Mouse (Mus musculus) midbrain, postnatal 0 days (tissue): ENCODE results near the gene Kdm6b. TPM values are rescaled to one million over a fixed set of nuclear protein-coding genes. Genes with fewer than 3 reads are reported as not detected.

Source experiments
- ATAC-seq: fragments of 200-750 bp; cut with Nextera tagmentation; 2 replicates; pipeline ENCODE4 v1.8.0; 2017; ENCODE audit warnings: moderate number of reproducible peaks, mild to moderate bottlenecking, moderate TSS enrichment, moderate library complexity; ENCODE audit not compliant: low FRiP score
- DNase-seq: peaks from one replicate; pipeline ENCODE4 v3.0.0-alpha.2; 2015; ENCODE audit warnings: low spot score
- H3K27ac ChIP-seq: fragments of 300-500 bp; sonication (generic); 2 replicates; pipeline ENCODE4 v1.5.1; 2014; ENCODE audit warnings: low read depth, mild to moderate bottlenecking, low read length, mixed read lengths
- H3K27me3 ChIP-seq: fragments of 300-500 bp; sonication (generic); 2 replicates; pipeline ENCODE4 v1.6.1; 2014; ENCODE audit warnings: low read length, control low read depth, mixed read lengths; ENCODE audit not compliant: insufficient read depth
- H3K36me3 ChIP-seq: fragments of 300-500 bp; sonication (generic); 2 replicates; pipeline ENCODE4 v1.6.1; 2014; ENCODE audit warnings: low read length, control low read depth, mixed read lengths; ENCODE audit not compliant: insufficient read depth
- H3K4me1 ChIP-seq: fragments of 300-500 bp; sonication (generic); 2 replicates; pipeline ENCODE4 v1.6.1; 2014; ENCODE audit warnings: mild to moderate bottlenecking, control low read depth, antibody characterized with exemption, low read length, mixed read lengths; ENCODE audit not compliant: insufficient read depth
- H3K4me2 ChIP-seq: fragments of 300-500 bp; sonication (generic); 2 replicates; pipeline ENCODE4 v1.6.1; 2014; ENCODE audit warnings: low read depth, mild to moderate bottlenecking, low read length, mixed read lengths; ENCODE audit not compliant: poor library complexity, severe bottlenecking
- H3K4me3 ChIP-seq: fragments of 300-500 bp; sonication (generic); 2 replicates; pipeline ENCODE4 v1.5.1; 2014; ENCODE audit warnings: low read depth, mild to moderate bottlenecking, low read length, moderate library complexity
- H3K9ac ChIP-seq: fragments of 300-500 bp; sonication (generic); replicated peaks from 2 replicates; pipeline ENCODE4 v1.6.1; 2014; ENCODE audit warnings: mild to moderate bottlenecking, low read length, moderate library complexity, mixed read lengths; ENCODE audit not compliant: poor library complexity, severe bottlenecking
- H3K9me3 ChIP-seq: fragments of 300-500 bp; sonication (generic); 2 replicates; pipeline ENCODE4 v1.6.1; 2016; ENCODE audit warnings: low read length, control low read depth
- CTCF ChIP-seq: IDR thresholded peaks from 2 replicates; pipeline ENCODE4 v1.5.1; 2016; ENCODE audit warnings: antibody characterized with exemption, mild to moderate bottlenecking
- WGBS: fragments of 180-500 bp; shearing (Covaris S2); extraction: QIAGEN DNeasy Blood & Tissue Kit; methylation state at CpG from one replicate; pipeline ENCODE4 v1.1.7; 2014; 5-methylcytosine and 5-hydroxymethylcytosine counted together
- polyA plus RNA-seq: library from polyadenylated mRNA; unstranded; fragments of >200 nt; fragmentation: Nextera tagmentation; extraction: Ambion mirVana; gene quantifications from 2 replicates; pipeline ENCODE4 v1.2.1, GENCODE M21; 2015
- total RNA-seq: library from RNA; depleted of rRNA; stranded (reverse); fragments of >200 nt; gene quantifications from 2 replicates; pipeline ENCODE4 v1.2.3, GENCODE M21; 2014

Kdm6b gene
- total and polyA plus RNA-seq, 2 experiments from 2014 or later = 14.5 to 22.7 TPM

DNA sequence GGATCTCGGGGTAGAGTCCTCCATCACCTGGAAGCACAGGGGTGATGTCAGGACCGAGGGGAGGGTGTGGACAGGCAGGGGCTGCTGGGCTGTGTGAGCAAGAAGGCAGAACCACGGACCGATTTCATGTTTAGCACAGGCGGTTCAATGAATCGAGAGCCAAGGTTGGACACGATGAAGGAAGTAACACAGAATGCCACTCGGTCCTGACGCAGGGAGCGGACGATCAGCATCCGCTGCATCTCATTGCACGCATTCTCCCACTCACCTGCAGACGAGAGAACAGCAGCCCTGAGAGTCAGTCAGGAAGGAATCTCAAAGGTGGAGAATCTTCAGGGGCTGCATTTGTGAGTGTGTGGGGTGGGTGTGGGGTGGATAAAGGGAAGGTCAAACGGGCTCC lies 17.2 kb upstream of the Kdm6b start:
- TF ChIP-seq CTCF = no peak
- 88% methylated on average over 15 of the region's 15 CpGs for WGBS

DNA sequence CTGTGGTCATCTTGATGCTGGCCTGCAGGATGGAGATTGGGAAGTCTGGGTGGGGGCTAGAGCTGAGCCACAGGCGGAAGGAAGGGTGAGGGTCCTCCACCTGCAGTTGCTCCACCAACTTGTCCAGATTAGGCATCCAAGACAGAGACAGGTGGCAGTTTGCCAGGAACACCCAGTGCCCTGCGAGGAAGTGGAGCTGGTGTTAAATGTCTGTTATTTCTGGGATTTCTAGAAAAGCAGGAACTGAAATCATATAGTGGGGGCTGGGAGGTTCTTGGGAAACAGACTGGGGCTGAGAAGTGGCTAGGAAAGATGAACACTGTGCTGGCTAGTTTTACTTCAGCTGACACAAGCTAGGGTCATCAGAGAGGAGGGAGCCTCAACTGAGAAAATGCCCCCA lies 15.8 kb upstream of the Kdm6b start:
- no peaks in the 10 kb centered on the region for H3K9me3 ChIP-seq
- no peaks in the 10 kb centered on the region for H3K36me3 ChIP-seq
- H3K9ac ChIP-seq = no peak overlapping the region
- DNase-seq = no peak
- H3K4me2 ChIP-seq = no peak overlapping the region
- TF ChIP-seq CTCF = no peak
- H3K4me3 ChIP-seq = no peak overlapping the region
- ATAC-seq = no peak
- no peak overlapping the region for H3K27ac ChIP-seq
- 43% methylated on average over 2 of the region's 2 CpGs for WGBS
- H3K4me1 ChIP-seq = no peaks in the 10 kb centered on the region
- no peaks in the 10 kb centered on the region for H3K27me3 ChIP-seq

More for the DNA sequence above, 17.2 kb upstream of the Kdm6b start:
- H3K36me3 ChIP-seq = no peaks in the 10 kb centered on the region
- H3K27ac ChIP-seq = no peak overlapping the region
- H3K9me3 ChIP-seq = no peaks in the 10 kb centered on the region
- no peak overlapping the region for H3K4me2 ChIP-seq
- no peak overlapping the region for H3K4me3 ChIP-seq
- H3K27me3 ChIP-seq = no peaks in the 10 kb centered on the region
- ATAC-seq = no peak
- DNase-seq = no peak
- H3K9ac ChIP-seq = no peak overlapping the region
- H3K4me1 ChIP-seq = no peaks in the 10 kb centered on the region

DNA sequence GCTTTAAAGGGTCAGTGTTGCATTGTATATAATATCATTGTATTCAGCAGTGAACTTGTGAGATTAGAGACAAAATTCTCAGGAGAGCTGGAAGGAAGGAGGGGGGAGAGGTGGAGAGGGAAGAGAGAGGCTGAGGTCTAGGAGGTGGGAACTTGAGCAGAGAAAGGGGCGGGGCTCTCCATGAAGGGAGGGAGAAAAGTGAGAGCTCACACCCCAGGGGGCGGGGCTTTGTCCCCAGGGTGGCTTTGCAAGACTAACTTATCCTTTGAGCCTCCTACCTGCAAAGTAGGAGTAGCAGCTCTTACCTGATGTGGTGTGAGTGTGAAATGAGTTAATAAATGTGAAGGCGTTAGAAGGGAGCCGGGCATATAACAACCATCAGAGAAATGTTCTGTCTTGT lies 15.3 kb upstream of the Kdm6b start:
- H3K27ac ChIP-seq = no peak overlapping the region
- no peak for TF ChIP-seq CTCF
- 31% methylated on average over 4 of the region's 4 CpGs for WGBS
- H3K27me3 ChIP-seq = no peaks in the 10 kb centered on the region
- H3K4me3 ChIP-seq = no peak overlapping the region
- no peaks in the 10 kb centered on the region for H3K4me1 ChIP-seq
- DNase-seq = no peak
- no peak overlapping the region for H3K4me2 ChIP-seq
- H3K9me3 ChIP-seq = no peaks in the 10 kb centered on the region
- H3K9ac ChIP-seq = no peak overlapping the region
- no peaks in the 10 kb centered on the region for H3K36me3 ChIP-seq
- no peak for ATAC-seq

DNA sequence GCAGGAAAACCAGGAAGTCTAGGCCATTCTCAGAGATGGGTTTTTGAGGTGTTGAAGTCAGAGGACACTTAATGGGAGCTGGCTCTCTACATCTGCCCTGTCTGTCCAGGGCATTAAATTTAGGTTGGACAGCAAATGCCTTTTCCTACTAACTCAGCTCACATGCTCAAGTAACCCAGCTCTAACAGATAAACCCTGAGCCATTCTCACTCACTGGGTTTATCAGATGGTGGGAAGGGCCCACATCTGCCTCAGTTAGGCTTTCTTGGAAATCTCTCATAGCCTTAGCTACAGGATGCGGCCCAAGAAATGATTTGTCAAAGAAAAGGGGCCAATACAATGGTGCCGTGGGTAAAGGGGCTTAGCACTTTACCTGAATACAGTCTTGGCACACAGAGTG lies 12.8 kb upstream of the Kdm6b start:
- 80% methylated on average over 2 of the region's 2 CpGs for WGBS
- Histone ChIP-seq H3K27ac (no peak overlapping the region), H3K9ac (no peak overlapping the region), H3K4me3 (no peak overlapping the region), H3K4me1 (no peaks in the 10 kb centered on the region; the same call in 1 of the 2 replicates), H3K4me2 (no peak overlapping the region), H3K27me3 (peaks cover 17% of the 10 kb centered on the region), H3K36me3 (no peaks in the 10 kb centered on the region), H3K9me3 (no peaks in the 10 kb centered on the region)
- DNase-seq (no peak), ATAC-seq (no peak)
- TF ChIP-seq CTCF = no peak

DNA sequence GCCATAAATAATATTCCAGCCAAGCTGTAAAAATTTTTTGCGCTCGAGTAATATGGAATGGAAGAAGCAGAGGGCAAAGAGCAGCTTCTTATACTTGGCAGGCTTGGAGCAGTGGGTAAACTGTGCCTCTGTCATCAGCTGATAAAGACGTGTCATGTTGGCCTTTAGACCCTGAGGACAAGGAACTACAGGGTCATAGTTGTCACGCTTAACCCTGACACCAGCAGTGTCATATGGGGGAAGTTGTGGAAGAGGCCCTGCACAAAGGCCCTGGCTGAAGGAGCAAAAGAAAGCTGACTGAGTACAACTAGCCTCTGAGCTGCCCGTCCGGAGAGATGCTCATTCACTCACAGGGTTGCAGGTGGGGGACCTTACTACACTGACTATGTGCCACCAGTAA lies 10.4 kb upstream of the Kdm6b start:
- Histone ChIP-seq H3K4me1 (peaks cover 5% of the 10 kb centered on the region; the same call in 1 of the 2 replicates), H3K36me3 (no peaks in the 10 kb centered on the region), H3K9ac (no peak overlapping the region), H3K9me3 (no peaks in the 10 kb centered on the region), H3K27ac (no peak overlapping the region), H3K4me3 (no peak overlapping the region), H3K4me2 (no peak overlapping the region), H3K27me3 (peaks cover 20% of the 10 kb centered on the region)
- WGBS = 76% methylated on average over 6 of the region's 6 CpGs
- no peak for DNase-seq
- no peak for ATAC-seq
- TF ChIP-seq CTCF = no peak

DNA sequence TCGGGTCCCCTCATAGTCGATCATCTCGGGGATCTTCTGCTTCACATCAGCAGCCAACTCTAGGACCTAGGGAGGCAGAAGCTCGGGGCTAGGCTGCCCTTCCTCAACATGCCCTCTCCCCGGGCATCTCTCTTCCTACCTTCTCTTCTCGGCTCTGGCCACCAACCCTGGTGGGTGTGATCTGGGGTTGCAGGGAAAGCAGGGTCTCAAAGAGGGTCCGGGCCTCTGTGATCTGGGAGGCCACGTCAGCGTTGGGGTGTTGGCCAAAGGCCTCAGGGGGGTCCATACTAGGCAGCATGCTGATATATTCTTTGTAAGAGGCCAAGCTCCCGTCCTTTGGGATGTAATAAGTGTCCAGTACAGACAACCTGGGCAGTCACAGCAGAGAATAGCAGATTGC lies 9.4 kb upstream of the Kdm6b start:
- Histone ChIP-seq H3K27me3 (peaks cover 20% of the 10 kb centered on the region), H3K36me3 (no peaks in the 10 kb centered on the region), H3K9ac (no peak overlapping the region), H3K4me2 (no peak overlapping the region), H3K9me3 (no peaks in the 10 kb centered on the region), H3K27ac (no peak overlapping the region), H3K4me1 (peaks cover 5% of the 10 kb centered on the region; the same call in 1 of the 2 replicates), H3K4me3 (no peak overlapping the region)
- ATAC-seq (no peak), DNase-seq (no peak)
- TF ChIP-seq CTCF = no peak
- WGBS = 89% methylated on average over 10 of the region's 10 CpGs
